Comparison of ENCODE assay signal across 26 mouse cellular contexts in the genomic region with DNA sequence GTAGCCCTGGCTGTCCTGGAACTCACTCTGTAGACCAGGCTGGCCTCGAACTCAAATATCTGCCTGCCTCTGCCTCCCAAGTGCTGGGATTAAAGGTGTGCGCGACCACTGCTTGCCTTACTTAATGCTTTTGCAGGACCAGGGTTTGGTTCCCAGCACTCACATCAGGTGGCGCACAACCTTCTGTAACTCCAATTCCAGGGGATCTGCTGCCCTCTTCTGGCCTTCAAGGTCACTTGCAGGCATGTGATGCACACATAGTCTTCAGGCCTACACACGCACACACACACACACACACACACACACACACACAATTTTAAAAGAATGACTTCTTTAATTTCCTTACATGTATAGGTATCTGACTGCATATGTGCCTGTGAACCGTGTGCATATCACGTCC. TPM values are rescaled to one million over a fixed set of nuclear protein-coding genes. Genes with fewer than 3 reads are reported as not detected.
A peak's percentile ranks its signal among the peaks of the same experiment; 100 is the strongest.
DNase-seq lines count a peak whose midpoint lies in the region; ATAC-seq and TF ChIP-seq lines count a peak whose summit lies in the region.
"Had no signal": no experiment of that assay in that cellular context is flagged by ENCODE, and none has a peak within 500 bp of the region (broad histone marks: within the 10 kb centered on the region; RNA-seq: fewer than 3 reads in every experiment).

No protein-coding gene starts in this region.

- H3K4me1 ChIP-seq in intestine, postnatal 0 days (replicated peaks; ENCODE audit: control insufficient read depth, insufficient read depth, low read length): 0 out of 2 replicates have a peak, but pooled peaks cover 5% of the 10 kb centered on the region
- peaks cover 12% of the 10 kb centered on the region for H3K4me1 ChIP-seq in intestine, embryonic 15.5 days (replicated peaks)
- no peaks in the 10 kb centered on the region for H3K4me1 ChIP-seq in lung, embryonic 14.5 days (ENCODE audit: insufficient read depth)
- no peaks in the 10 kb centered on the region for H3K4me1 ChIP-seq in stomach, postnatal 0 days (replicated peaks; ENCODE audit: control insufficient read depth, insufficient read depth)

- H3K36me3 ChIP-seq in intestine, postnatal 0 days (ENCODE audit: control insufficient read depth, insufficient read depth): no peaks in the 10 kb centered on the region
- no peaks in the 10 kb centered on the region for H3K36me3 ChIP-seq in intestine, embryonic 15.5 days
- no peaks in the 10 kb centered on the region for H3K36me3 ChIP-seq in lung, embryonic 14.5 days (ENCODE audit: insufficient read depth)
- H3K36me3 ChIP-seq in stomach, postnatal 0 days (ENCODE audit: control insufficient read depth, insufficient read depth, low read length): no peaks in the 10 kb centered on the region
- H3K36me3 ChIP-seq: hindbrain, embryonic 10.5 days; hindbrain, embryonic 15.5 days; limb, embryonic 12.5 days; midbrain, embryonic 12.5 days had no signal

- no peaks in the 10 kb centered on the region for H3K9me3 ChIP-seq in intestine, postnatal 0 days (ENCODE audit: control insufficient read depth)
- H3K9me3 ChIP-seq in intestine, embryonic 15.5 days: no peaks in the 10 kb centered on the region; the same call in 1 of the 2 replicates
- H3K9me3 ChIP-seq in lung, embryonic 14.5 days (ENCODE audit: low read depth, low read length): no peaks in the 10 kb centered on the region
- no peaks in the 10 kb centered on the region for H3K9me3 ChIP-seq in stomach, postnatal 0 days (ENCODE audit: control insufficient read depth, low read length)
- H3K9me3 ChIP-seq: hindbrain, embryonic 15.5 days; midbrain, embryonic 12.5 days had no signal

- no peaks in the 10 kb centered on the region for H3K27me3 ChIP-seq in intestine, postnatal 0 days (replicated peaks; ENCODE audit: control insufficient read depth, insufficient read depth, low read length)
- no peaks in the 10 kb centered on the region for H3K27me3 ChIP-seq in intestine, embryonic 15.5 days (replicated peaks)
- H3K27me3 ChIP-seq in lung, embryonic 14.5 days (ENCODE audit: insufficient read depth, low read length): no peaks in the 10 kb centered on the region
- no peaks in the 10 kb centered on the region for H3K27me3 ChIP-seq in stomach, postnatal 0 days (ENCODE audit: control insufficient read depth, insufficient read depth, low read length)
- H3K27me3 ChIP-seq: hindbrain, embryonic 15.5 days; limb, embryonic 12.5 days; midbrain, embryonic 12.5 days had no signal

- TF ChIP-seq EP300 in stomach, postnatal 0 days (optimal IDR thresholded peaks at IDR 0.05): no peak

- H3K4me3 ChIP-seq in intestine, postnatal 0 days (ENCODE audit: low read depth, low read length): no peak overlapping the region
- no peak overlapping the region for H3K4me3 ChIP-seq in intestine, embryonic 15.5 days (replicated peaks)
- H3K4me3 ChIP-seq in lung, embryonic 14.5 days (ENCODE audit: low read depth, low read length): no peak overlapping the region
- H3K4me3 ChIP-seq in stomach, postnatal 0 days (ENCODE audit: low read depth, low read length): no peak overlapping the region
- H3K4me3 ChIP-seq: erythroblast, embryonic 14.5 days; hindbrain, embryonic 10.5 days; hindbrain, embryonic 15.5 days; left cerebral cortex, adult 2 months; limb, embryonic 12.5 days; megakaryocyte, embryonic 14.5 days; midbrain, embryonic 12.5 days had no signal

- WGBS in intestine, postnatal 0 days: 92% methylated on average over 7 of the region's 7 CpGs
- 93% methylated on average over 7 of the region's 7 CpGs for WGBS in intestine, embryonic 15.5 days
- 92% methylated on average over 7 of the region's 7 CpGs for WGBS in lung, embryonic 14.5 days
- WGBS in stomach, postnatal 0 days: 95% methylated on average over 7 of the region's 7 CpGs

- H3K27ac ChIP-seq in intestine, postnatal 0 days (ENCODE audit: low read depth, low read length): no peak overlapping the region
- no peak overlapping the region for H3K27ac ChIP-seq in intestine, embryonic 15.5 days
- H3K27ac ChIP-seq in lung, embryonic 14.5 days (ENCODE audit: low read depth): no peak overlapping the region
- H3K27ac ChIP-seq in stomach, postnatal 0 days (replicated peaks): no peak overlapping the region
- H3K27ac ChIP-seq: hindbrain, embryonic 10.5 days; hindbrain, embryonic 15.5 days; left cerebral cortex, adult 2 months; midbrain, embryonic 12.5 days had no signal

- ATAC-seq in intestine, postnatal 0 days: no peak
- no peak for ATAC-seq in intestine, embryonic 15.5 days
- no peak for ATAC-seq in lung, embryonic 14.5 days (ENCODE audit: insufficient read depth)
- ATAC-seq in stomach, postnatal 0 days (ENCODE audit: low FRiP score, low TSS enrichment): no peak
- ATAC-seq: forebrain, embryonic 16.5 days; inflammation-experienced regulatory T-cells, adult 6 months had no signal

- DNase-seq in lung, embryonic 14.5 days: no peak
- DNase-seq in lung, postnatal 4 days: no peak
- peak; percentile 74 for DNase-seq in ES-CJ7 (ENCODE audit: low read depth, low spot score)
- DNase-seq in stomach, postnatal 0 days (ENCODE audit: low spot score): no peak
- DNase-seq in frontal cortex, postnatal 25 days (ENCODE audit: low spot score in 2 of 2): no peak
- DNase-seq: adrenal gland, adult 8-10 months; cerebellum, adult 11-12 months; cerebellum, postnatal 14 days; heart, postnatal 14 days; kidney, adult 8-10 months; kidney, postnatal 10 days; lung, adult 2 months; lung, postnatal 36 days; thymus, postnatal 14 days had no signal

- H3K4me2 ChIP-seq in intestine, postnatal 0 days (replicated peaks; ENCODE audit: low read depth): no peak overlapping the region
- no peak overlapping the region for H3K4me2 ChIP-seq in intestine, embryonic 15.5 days (replicated peaks)
- no peak overlapping the region for H3K4me2 ChIP-seq in lung, embryonic 14.5 days
- H3K4me2 ChIP-seq in stomach, postnatal 0 days (replicated peaks; ENCODE audit: low read depth): no peak overlapping the region
- H3K4me2 ChIP-seq: hindbrain, embryonic 15.5 days; limb, embryonic 12.5 days; liver, embryonic 11.5 days; midbrain, embryonic 12.5 days had no signal

- peak; percentile 32 for TF ChIP-seq CTCF in intestine, postnatal 0 days (IDR thresholded peaks at IDR 0.05; ENCODE audit: low read depth)
- TF ChIP-seq CTCF in lung, embryonic 14.5 days (IDR thresholded peaks at IDR 0.05; ENCODE audit: low read depth): 0 out of 2 replicates have a peak, but pooled peaks have one; percentile 12
- peak; percentile 31; the same call in 1 of the 2 replicates for TF ChIP-seq CTCF in stomach, postnatal 0 days (IDR thresholded peaks at IDR 0.05; ENCODE audit: low read depth)

- H3K9ac ChIP-seq in intestine, postnatal 0 days (ENCODE audit: low read depth, low read length): no peak overlapping the region
- H3K9ac ChIP-seq in intestine, embryonic 15.5 days: no peak overlapping the region
- no peak overlapping the region for H3K9ac ChIP-seq in lung, embryonic 14.5 days
- H3K9ac ChIP-seq in stomach, postnatal 0 days (ENCODE audit: low read length): no peak overlapping the region
- H3K9ac ChIP-seq: hindbrain, embryonic 15.5 days; limb, embryonic 12.5 days; midbrain, embryonic 12.5 days had no signal

RNA-seq across cellular contexts. Expression of a gene that starts 4.9 kb away (rescaled TPM):
- 104 TPM in 2 replicates for polyA plus RNA-seq in intestine, postnatal 0 days (2015; fragmentation: Nextera tagmentation; extraction: Ambion mirVana)
- polyA plus RNA-seq in intestine, embryonic 15.5 days (2015; fragmentation: Nextera tagmentation; extraction: Ambion mirVana): 53.1 and 54.8 TPM in 2 replicates
- 30.1 and 32.1 TPM in 2 replicates for polyA plus RNA-seq in lung, embryonic 14.5 days (2014; fragmentation: Nextera tagmentation; extraction: Ambion mirVana)
- polyA plus RNA-seq in stomach, postnatal 0 days (2015; fragmentation: Nextera tagmentation; extraction: Ambion mirVana): 25.8 and 27.0 TPM in 2 replicates

RNA-seq across cellular contexts. Expression of a gene that starts 59.1 kb away (rescaled TPM):
- polyA plus RNA-seq in intestine, postnatal 0 days (2015; fragmentation: Nextera tagmentation; extraction: Ambion mirVana): 1.5 and 1.8 TPM in 2 replicates
- 3.4 and 3.6 TPM in 2 replicates for polyA plus RNA-seq in intestine, embryonic 15.5 days (2015; fragmentation: Nextera tagmentation; extraction: Ambion mirVana)
- 5.6 and 7.1 TPM in 2 replicates for polyA plus RNA-seq in lung, embryonic 14.5 days (2014; fragmentation: Nextera tagmentation; extraction: Ambion mirVana)
- polyA plus RNA-seq in stomach, postnatal 0 days (2015; fragmentation: Nextera tagmentation; extraction: Ambion mirVana): 0.91 and 1.2 TPM in 2 replicates
